Mouse (Mus musculus): Measurements from ENCODE around the gene D930048N14Rik. TPM values are rescaled to one million over a fixed set of nuclear protein-coding genes. Genes with fewer than 3 reads are reported as not detected.

The D930048N14Rik gene
- polyA plus RNA-seq (2017; shearing (Covaris generic)) = 1.2 TPM

DNA sequence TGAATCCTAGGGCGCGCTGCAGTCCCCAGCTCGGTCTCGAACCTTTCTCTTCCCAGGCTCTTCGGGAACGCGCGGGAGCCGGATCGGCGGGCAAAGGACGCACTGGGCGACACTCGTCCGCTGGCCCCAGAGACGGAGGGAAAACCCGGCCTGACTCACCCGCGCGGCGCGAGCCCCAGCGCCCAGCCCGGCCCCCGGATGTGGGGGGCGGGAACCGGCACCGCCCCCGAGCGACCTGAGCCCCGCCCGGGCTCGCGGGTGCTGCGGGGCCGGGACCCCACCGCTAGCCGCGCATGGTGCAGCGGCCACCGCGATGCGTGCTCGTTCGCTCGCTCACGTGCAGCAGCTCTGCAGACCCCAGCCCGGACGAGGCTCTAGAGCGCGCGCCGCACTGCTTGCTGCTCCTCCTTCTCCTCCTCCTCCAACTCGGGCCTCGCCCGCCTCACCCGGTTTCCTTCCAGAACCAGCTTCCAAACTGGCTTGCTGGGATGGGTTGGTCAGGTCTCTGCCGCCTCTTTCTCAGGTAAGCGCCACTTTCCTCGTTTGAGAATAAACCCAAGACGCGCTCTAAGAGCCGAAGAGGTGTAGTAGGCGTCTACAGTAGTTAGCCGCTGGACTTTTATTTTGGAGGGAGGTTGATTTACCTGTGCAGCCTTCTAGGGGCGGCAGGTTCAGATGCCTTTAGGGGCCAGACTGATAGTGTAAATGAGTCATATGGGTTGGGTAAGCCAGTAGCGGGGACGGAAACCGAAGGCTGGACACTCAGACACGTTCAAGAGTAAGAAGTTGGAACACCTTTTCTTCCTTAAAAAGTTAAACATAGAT lies at the start of gene D930048N14Rik, which contains the start of gene N4bp3:
D930048N14Rik (plus strand) TSS at position 264 of the 825 bp plus-strand sequence.
N4bp3 (minus strand) TSS at position 152 of the 825 bp plus-strand sequence.

DNA sequence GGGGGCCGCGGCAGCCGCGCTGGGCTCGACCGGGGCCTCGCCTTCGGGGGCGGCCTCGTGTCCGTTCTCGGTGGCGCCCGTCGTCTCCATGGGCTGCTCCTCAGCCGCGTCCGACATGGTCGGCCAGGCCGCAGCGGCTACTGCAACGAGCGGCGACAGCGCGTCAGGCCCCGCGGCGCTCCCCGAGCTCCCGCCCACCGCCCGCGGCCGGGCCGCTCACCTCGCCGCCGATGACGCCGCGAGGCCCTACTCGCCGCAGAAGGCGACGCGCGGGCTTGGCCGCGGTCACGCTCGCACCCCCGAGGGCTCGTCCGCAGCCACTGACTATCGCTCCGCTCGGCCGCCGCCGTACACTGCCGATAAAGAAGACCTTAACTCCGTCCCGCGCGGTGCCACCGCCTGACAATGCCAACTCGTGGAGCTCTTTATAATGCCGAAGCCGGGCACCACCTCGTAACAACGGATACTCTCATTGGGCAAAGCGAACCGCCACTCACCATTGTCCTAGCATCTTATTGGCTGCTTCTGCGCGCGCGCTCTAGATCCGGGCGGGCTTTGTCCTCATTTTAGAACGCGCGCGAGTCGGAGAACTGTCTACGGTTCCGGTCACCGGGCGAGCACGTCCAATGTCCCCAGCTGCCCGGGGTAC lies 44.2 kb upstream of the D930048N14Rik start, which contains the start of gene Hnrnpab:
Hnrnpab (minus strand) TSS at position 401 of the 649 bp plus-strand sequence.

DNA sequence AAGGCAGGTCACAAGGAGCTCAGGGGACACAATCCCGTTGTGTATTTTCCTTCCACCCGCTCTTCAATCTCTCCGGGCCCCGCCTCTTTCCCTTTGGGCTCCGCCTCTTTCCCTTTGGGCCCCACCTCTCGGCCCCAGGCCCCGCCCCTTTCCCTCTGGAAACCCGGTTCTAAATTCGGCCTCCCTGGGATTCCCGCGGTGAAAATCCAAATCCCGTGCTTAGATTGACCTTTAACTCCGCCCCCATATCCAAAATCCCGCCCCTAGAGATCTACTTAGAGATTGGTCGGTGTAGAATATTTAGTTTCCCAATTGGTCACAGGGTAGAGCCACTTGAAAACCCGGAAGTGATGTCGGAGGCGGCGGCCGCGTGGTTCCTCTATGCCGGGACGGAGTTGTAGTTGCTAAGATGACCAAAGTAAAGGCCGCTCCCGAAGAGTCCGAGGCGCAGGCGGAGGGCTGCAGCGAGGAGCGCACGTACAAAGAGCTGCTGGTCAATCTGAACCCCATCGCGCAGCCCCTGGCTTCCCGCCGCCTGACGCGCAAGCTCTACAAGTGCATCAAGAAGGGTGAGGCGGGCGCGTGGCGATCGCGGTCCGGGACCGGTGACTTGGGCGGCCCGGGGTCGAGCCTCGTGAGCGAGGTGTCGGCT lies 31.2 kb upstream of the D930048N14Rik start, which contains the start of gene Nhp2:
Nhp2 (plus strand) TSS at position 327 of the 652 bp plus-strand sequence.

DNA sequence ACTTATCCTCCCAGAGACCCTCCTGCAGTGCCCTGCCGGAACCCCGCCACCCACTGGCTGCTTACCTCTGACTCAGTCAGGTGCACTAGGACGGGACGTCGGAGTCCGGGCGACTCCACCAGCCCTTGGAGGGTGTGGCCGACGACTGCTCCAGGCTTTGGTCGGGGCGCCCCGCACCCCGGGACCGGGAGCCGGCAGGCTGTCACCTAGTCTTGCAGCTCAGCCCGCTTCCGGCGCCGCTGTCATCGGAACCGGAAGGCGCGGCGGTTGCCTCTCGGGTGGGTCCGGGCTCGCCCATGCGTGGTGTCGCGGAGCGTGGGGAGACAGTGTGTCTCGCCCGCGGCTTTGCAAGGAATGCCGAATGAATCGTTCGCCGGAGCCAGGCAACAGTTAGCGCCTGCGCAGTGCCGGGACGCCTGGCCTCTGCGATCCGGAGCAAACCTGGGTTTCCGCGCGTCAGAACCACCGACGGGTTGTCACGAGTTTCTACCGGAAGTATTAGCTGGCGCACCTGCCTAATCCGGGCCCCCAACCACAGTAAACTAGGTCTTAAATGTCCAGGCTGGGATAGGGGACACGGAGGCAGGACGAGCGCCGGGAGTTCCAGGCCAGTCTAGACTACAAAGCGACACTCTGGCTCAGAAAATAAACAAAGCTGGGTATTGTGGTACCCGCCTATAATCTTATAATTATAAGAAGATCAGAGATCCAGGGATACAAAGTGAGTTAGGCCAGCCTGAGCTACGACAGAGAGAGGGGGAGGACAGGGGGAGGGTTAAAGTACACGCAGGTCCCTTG lies 15.0 kb upstream of the D930048N14Rik start, which contains the start of gene Rmnd5b:
Rmnd5b (minus strand) TSS at position 372 of the 798 bp plus-strand sequence.

DNA sequence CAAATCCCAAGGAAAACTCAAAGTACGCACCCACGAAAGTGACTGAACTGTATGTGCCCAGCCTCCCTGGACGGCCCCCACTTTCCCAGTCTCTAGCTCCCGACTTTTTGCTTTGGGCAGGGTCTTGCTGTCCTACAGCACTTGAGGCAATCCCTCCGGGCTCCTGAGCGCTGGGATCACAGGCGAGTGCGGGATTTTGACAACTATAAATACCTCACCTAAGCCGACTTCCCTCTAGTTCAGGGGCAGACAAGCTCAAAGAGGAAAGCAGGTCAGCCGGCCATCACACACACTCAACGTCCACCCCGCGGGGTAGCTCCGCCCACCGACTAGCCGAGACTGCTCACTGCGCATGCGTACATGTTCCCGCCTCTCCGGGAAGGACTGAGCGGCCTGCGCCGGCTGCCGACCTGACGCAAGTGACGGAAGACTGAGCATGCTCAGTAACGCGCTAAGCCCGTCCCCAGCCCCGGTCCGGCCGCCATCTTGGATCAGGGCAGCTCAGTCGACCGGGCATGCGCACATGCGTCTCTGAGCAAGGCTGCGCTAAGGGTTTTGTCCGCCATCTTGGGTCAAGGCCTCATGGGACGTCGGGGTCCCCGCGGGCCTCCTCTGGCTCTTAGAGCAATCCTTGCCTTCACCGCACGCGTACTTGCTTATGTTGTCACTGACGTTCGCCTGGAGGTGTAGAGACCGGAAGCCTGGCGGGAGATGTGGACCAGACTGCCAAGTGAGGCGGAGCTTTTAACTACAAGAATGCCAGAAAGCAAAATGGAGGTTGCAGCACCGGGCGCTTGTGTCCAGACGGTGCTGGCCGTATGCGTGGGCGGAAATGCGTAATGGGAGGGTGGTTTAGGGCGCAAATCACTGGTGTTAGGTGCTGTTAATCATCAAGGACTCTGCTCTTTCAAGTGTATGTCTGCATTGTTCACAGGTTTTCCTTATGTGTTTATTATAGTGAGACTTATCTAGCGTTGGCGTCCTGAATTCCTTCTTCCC lies 37.9 kb downstream of the D930048N14Rik start, which contains the start of gene 0610009B22Rik:
0610009B22Rik (minus strand) TSS at position 545 of the 999 bp plus-strand sequence.

Other genes starting within 250 kb of the D930048N14Rik start
- 14.0 TPM for gene Phykpl, start 66.2 kb upstream of the D930048N14Rik start, polyA plus RNA-seq (2017; shearing (Covaris generic))
- 534 TPM for gene Hnrnpab, start 44.1 kb upstream of the D930048N14Rik start, polyA plus RNA-seq (2017; shearing (Covaris generic))
- 48.6 TPM for gene Nhp2, start 31.2 kb upstream of the D930048N14Rik start, polyA plus RNA-seq (2017; shearing (Covaris generic))
- gene Rmnd5b, start 15.1 kb upstream of the D930048N14Rik start, polyA plus RNA-seq (2017; shearing (Covaris generic)) = 78.3 TPM
- 11.9 TPM for gene N4bp3, start 112 bp upstream of the D930048N14Rik start, polyA plus RNA-seq (2017; shearing (Covaris generic))
- 4.4 TPM for gene 0610009B22Rik, start 37.9 kb downstream of the D930048N14Rik start, polyA plus RNA-seq (2017; shearing (Covaris generic))
- 31.9 TPM for gene Sec24a, start 112.7 kb downstream of the D930048N14Rik start, polyA plus RNA-seq (2017; shearing (Covaris generic))
- gene Sar1b, start 112.7 kb downstream of the D930048N14Rik start, polyA plus RNA-seq (2017; shearing (Covaris generic)) = 74.3 TPM
- gene Jade2, start 206.7 kb downstream of the D930048N14Rik start, polyA plus RNA-seq (2017; shearing (Covaris generic)) = 6.6 TPM

Data from effector memory CD4-positive, alpha-beta T cell, adult 7 months (primary cell).